Mouse (Mus musculus): ENCODE data around the gene Gm7876.
"Not testable (repeated sequence)": the region's sequence is repeated elsewhere in the genome, so short reads cannot be mapped to it uniquely, and the experiment has no call there.

Gm7876 gene

GRCm38 (mm10) chr14:4708938-4709337, at the start of gene Gm7876:
Gm7876 (plus strand) TSS chr14:4709238.
- in situ Hi-C loops (cut with MboI; ENCODE audit: unreplicated experiment in 2 of 2): not testable (repeated sequence)

GRCm38 (mm10) chr14:4663892-4664291, 45.1 kb upstream of the Gm7876 start, which contains the start of gene Gm3239:
Gm3239 (plus strand) TSS chr14:4664192.
- in situ Hi-C loops (cut with MboI; ENCODE audit: unreplicated experiment in 2 of 2): not testable (repeated sequence)

GRCm38 (mm10) chr14:4726038-4726880, 17.2 kb downstream of the Gm7876 start, which contains the start of gene Gm3252:
Gm3252 (plus strand) TSS chr14:4726775.
- in situ Hi-C loops (cut with MboI; ENCODE audit: unreplicated experiment in 2 of 2): not testable (repeated sequence)
